Mouse (Mus musculus) adrenal gland (tissue): ENCODE data around the gene Dkk2.
"Not testable (repeated sequence)": the region's sequence is repeated elsewhere in the genome, so short reads cannot be mapped to it uniquely, and the experiment has no call there.

Experiments
- intact Hi-C: fragments of 180-260 bp; cut with DNase I; formaldehyde crosslinking; loops from one replicate; pipeline ENCODE4 v1.15.1; 2025
- long read RNA-seq, 2 experiments: library from polyadenylated mRNA; unstranded; transcript quantifications; one replicate each; pipeline ENCODE4 v2.0.0; 2020; ENCODE audit warnings: borderline replicate concordance in 1 of 2; ENCODE audit not compliant: insufficient replicate concordance in 1 of 2

Dkk2 gene
- long read RNA-seq, experiment 1, partial matches to known transcripts, result 0 of 2 reads
- long read RNA-seq, experiment 1, other reads (novel, unspliced or antisense), result 2 of 2 reads
- long read RNA-seq, experiment 2, transcript Dkk2-201 (4 exons, 3,705 nt), result major isoform, 6 of 7 reads
- long read RNA-seq, experiment 2, partial matches to known transcripts, result 0 of 7 reads
- long read RNA-seq, experiment 2, other reads (novel, unspliced or antisense), result 1 of 7 reads

GRCm38 (mm10) chr3:132085112-132085822 is at the start of gene Dkk2:
TSS of gene Dkk2 (plus strand) at chr3:132085292.
- intact Hi-C loops, result loop anchor here (10.0 kb wide), 2 partner anchors 270 to 390 kb away; no protein-coding TSS in a partner anchor

DNA sequence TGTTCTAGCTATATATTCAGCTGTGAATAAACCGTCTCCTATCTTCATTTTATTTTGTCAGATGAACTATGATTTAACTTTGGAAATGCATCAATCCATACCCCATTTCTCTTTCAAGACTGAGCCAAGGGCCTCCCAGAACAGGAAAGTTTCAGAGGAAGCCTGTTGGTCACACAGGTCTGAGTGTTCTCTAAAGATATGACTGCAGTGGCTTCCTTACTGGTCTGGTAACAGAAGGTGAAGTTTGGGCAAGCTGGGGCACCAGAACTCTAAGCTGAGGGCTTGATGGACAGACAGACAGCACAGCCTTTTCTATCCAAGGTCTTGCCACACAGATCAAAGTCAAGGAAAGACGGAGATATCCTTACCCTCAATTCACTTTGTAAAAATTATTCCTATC is 48.4 kb upstream of the Dkk2 start:
- intact Hi-C loops, result no loop called here

- intact Hi-C loops, result no loop called here
Observed at GRCm38 (mm10) chr3:132037670-132038069, 47.4 kb upstream of the Dkk2 start.

- intact Hi-C loops, result no loop called here
Observed at GRCm38 (mm10) chr3:132040066-132040465, 45.0 kb upstream of the Dkk2 start.

DNA sequence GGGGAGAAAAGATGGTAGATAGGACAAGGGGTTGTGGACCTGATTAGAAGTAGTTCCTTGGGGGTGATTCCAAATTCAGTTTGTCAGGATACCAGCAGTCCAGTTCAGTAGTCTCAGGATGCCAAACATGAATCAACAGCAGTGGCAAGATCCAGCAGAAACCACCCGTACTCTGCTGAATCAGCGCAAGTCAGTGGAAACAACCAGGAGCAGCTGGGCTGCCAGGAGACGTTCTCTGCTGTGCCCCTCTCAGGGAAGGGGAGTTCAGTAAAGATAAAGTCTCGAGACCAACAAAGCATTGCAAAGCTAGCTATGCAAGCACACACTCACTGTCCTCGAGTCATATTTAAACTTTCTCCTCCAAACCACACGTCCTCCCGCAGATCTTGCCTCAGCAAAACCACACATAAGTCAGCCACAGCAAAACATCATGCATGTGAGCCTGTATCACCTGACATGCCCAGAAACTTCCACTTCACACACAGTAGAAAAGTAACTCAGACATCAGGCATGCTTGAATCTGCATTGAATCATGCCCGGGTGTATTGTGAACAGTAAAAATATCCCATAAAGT is 34.1 kb upstream of the Dkk2 start:
- intact Hi-C loops, result no loop called here

DNA sequence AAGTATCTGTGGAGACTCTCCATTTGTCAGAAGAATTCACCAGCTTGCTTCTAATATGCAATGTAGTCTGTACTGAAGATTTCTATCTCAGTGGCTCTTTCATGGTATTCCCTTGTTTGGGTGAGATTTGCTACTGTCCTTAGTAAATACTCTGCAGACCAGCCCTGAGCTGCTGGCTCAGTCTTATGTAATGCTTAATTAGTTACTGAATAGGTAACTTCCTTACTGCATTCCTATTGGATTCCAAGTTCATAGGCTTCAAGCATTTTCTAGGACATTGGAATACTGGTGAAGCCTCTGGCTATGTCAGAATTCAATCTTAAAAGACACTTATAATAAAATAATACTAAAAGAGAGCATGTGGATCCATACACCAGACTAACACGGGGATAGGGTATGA is 22.3 kb upstream of the Dkk2 start:
- intact Hi-C loops, result not testable (repeated sequence)

DNA sequence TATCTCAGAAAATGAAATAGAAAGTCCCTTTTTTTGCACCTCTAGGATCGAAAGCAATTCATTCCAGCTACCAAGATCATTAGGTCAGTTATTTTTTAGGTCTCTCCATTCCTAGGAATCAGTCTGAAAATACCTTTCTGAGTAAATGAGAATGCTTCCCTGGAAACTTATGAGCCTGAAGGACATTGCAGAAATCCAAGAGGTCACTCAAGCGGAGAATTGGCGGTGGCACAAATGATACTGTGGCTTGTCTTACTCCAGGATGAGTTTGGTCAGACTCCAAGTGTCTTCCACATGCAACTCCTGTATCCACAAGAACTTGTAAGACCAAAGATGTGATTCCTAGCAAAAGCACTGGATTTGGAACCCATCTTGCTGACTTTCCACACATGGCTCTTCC is 21.7 kb upstream of the Dkk2 start:
- intact Hi-C loops, result no loop called here

DNA sequence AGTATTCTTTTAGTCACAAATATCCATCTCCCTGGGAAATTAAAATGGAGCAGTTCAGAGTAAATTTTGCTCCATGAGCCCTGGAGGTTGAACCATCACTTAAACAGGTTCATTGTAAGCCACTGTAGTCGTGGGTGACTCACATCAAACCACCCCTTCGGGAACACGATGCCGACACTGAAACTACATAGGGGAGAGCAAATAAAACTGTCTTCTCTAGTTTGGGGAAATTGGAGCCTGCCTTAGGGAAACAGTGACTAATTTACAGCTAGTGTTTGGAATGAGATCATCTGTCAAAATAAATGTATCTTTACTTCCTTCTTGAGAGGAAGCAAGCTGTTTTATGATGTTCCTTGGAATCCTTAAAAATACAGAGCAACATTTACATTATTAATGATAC is 21.1 kb upstream of the Dkk2 start:
- intact Hi-C loops, result no loop called here

DNA sequence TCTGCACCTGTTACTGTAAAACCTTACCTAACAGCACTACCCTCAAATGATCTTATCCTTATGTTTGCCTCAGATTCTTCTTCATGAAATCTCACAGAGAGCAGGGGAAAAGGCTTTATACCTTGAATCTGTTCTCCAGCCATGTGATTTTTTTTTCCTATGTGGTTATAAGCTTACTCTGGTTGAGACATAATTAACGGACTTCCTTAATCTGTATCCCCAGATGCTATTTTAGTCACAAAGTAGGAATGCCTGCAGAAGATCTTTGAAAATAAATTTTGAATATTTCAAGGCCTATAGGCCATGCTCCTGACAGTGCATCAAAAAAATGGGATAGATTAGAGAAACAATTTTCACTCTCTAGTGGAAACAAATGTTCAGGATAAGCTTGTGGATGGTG is 20.2 kb upstream of the Dkk2 start:
- intact Hi-C loops, result no loop called here

DNA sequence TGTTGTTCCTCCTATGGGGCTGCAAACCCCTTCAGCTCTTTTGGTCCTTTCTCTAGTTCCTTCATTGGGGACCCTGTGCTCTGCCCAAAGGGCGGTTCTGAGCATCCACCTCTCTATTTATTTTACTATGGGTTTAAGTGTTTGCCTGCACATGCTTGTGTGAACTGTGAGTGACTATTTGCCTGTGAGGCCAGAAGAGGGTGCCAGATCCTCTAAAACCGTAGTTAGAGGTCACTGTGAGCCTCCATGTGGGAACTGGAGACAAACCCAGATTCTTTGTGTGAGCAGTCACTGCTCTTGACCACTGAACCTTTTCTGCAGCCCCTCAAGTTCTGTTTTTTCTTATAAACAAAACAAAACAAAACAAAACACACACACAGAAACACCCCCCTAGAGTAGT is 14.1 kb upstream of the Dkk2 start:
- intact Hi-C loops, result no loop called here

GRCm38 (mm10) chr3:132084018-132084417 is 1.1 kb upstream of the Dkk2 start:
- intact Hi-C loops, result loop anchor here (5.0 to 10.0 kb wide), 3 partner anchors 107 to 389 kb away; no protein-coding TSS in a partner anchor

- intact Hi-C loops, result loop anchor here (5.0 to 10.0 kb wide), 3 partner anchors 107 to 390 kb away; no protein-coding TSS in a partner anchor
Observed at GRCm38 (mm10) chr3:132084680-132085079, 412 bp upstream of the Dkk2 start.

DNA sequence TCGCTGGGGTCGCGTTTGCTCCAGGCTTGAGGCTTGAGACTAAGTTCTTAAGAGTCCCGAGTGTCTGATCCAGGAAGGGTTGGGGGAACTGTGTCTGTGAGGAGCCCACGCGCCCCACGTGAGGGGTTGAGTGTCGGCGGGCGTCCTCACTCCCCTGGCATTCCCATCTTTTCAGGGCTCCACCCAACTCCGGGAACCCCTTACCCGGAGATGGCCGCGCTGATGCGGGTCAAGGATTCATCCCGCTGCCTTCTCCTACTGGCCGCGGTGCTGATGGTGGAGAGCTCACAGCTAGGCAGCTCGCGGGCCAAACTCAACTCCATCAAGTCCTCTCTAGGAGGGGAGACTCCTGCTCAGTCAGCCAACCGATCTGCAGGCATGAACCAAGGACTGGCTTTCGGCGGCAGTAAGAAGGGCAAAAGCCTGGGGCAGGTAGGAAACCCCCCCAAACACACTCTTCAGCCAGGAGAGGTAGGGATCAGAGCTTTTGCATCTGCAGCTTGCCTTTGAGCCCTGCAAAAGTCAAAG is 795 bp downstream of the Dkk2 start:
- intact Hi-C loops, result loop anchor here (10.0 kb wide), 2 partner anchors 271 to 391 kb away; no protein-coding TSS in a partner anchor

GRCm38 (mm10) chr3:132086461-132086860 is 1.4 kb downstream of the Dkk2 start:
- intact Hi-C loops, result loop anchor here (10.0 kb wide), 2 partner anchors 272 to 392 kb away; no protein-coding TSS in a partner anchor

DNA sequence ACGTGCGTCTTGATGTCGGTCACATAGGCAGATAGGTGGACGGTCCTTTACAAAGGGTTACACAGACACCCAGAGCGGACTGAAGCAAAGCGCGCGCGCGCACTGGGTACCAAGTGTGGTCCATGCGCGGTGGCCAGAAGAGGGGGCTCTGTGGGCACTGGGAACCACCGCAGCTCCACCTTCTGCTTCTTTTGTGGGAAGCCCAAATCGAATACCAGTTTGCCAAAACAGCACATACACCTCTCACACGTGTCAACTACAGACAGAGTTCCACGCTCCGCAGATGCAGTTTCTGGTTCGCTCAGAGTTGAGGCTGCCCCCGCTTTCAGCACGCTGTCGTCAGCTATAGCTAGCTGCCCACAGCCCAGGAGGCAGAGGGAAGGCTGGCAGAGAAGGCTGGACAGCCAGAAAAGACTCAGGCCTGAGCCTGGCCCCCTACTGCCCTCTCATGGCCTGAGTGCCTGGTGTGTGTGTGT is 2.0 kb downstream of the Dkk2 start:
- intact Hi-C loops, result loop anchor here (10.0 kb wide), 2 partner anchors 272 to 392 kb away; no protein-coding TSS in a partner anchor

DNA sequence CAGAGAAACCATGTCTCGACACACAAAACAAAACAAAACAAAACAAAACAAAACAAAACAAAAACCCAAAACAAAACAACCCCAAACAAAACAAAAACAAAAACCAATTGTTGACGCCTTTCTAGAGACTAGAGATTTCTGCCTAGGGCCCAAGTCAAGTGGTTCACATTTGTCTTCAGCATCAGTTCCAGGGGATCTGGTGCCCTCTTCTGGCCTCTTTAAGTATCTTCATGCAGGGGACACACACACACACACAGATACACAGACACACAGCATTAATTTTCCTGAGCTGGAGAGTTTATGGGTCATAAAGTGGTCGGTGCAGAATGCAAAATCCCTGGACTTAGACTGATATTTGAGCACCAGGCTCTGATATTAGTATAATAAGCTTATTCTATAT is 7.9 kb downstream of the Dkk2 start:
- intact Hi-C loops, result no loop called here

DNA sequence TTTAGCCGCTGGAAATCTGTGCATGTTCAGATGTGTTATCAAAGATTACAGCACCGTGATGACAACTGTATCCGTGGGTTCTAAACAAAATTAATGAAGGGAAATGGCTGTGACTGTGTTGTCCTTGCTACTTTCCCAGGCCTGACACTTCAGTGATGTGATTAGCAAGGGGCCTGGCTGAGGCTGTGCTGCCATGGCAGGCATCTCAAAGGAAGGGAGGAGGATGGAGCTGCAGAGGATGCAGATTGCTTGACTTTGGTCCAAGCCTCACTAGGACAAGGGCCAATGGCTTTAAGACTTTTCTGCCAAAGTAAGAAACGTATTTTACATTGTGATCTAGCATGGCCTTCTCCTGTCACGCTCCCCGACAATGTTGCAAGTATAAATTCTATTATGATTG is 11.2 kb downstream of the Dkk2 start:
- intact Hi-C loops, result no loop called here

GRCm38 (mm10) chr3:132100746-132101145 is 15.7 kb downstream of the Dkk2 start:
- intact Hi-C loops, result no loop called here

GRCm38 (mm10) chr3:132103020-132103419 is 17.9 kb downstream of the Dkk2 start:
- intact Hi-C loops, result no loop called here

- intact Hi-C loops, result no loop called here
Observed at GRCm38 (mm10) chr3:132103454-132103853, 18.4 kb downstream of the Dkk2 start.

GRCm38 (mm10) chr3:132115772-132116511 is 30.9 kb downstream of the Dkk2 start:
- intact Hi-C loops, result no loop called here
